Mouse (Mus musculus): Measurements from ENCODE around the gene Actn3.
"Not testable (repeated sequence)": the region's sequence is repeated elsewhere in the genome, so short reads cannot be mapped to it uniquely, and the experiment has no call there.

The Actn3 gene

GRCm38 (mm10) chr19:4877785-4878184, at the start of gene Actn3:
Actn3 (minus strand) TSS chr19:4877909.
- no peak for DNase-seq (ENCODE audit: low read depth, low spot score)

GRCm38 (mm10) chr19:4925121-4925860, 47.6 kb upstream of the Actn3 start:
- DNase-seq (ENCODE audit: low read depth, low spot score) = no peak

DNA sequence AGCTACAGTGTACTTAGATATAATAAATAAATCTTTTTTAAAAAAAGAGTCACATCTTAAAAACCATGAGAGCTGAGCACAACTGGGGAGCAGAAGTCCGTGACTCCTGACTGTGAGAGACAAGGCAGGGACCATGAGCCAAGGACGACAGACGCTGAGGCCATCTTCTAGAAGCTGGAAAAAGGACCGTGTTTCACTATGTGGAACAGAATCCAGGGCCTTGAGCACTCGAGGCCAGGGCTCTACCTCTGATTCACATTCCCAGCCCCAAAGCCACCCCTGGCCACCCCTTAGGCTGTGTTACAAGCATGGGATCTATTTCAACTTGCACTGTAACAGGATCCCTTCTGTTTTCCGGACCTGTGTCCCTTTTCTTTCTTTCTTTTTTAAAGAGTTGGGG, 41.9 kb upstream of the Actn3 start:
- DNase-seq (ENCODE audit: low read depth, low spot score) = no peak

DNA sequence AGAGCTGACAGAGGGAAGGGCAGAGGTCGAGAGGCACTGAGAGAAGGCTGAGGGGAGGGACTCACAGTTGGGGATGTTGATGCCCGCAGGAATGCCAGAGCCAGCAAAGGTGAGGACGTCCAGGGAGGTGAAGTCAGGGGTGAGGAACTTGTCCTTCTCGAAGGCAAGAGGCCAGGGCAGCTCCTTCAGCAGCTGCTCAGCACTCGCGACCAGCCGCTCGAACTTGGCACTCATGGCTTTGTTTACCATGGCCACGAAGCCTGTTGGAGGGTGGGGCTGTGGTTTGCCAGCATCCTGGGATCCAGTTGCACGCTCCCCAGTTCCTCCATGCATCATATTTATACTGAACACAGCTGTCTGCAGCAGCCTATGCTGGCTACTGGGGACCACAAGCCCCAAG, 39.1 kb upstream of the Actn3 start:
- no peak for DNase-seq (ENCODE audit: low read depth, low spot score)

DNA sequence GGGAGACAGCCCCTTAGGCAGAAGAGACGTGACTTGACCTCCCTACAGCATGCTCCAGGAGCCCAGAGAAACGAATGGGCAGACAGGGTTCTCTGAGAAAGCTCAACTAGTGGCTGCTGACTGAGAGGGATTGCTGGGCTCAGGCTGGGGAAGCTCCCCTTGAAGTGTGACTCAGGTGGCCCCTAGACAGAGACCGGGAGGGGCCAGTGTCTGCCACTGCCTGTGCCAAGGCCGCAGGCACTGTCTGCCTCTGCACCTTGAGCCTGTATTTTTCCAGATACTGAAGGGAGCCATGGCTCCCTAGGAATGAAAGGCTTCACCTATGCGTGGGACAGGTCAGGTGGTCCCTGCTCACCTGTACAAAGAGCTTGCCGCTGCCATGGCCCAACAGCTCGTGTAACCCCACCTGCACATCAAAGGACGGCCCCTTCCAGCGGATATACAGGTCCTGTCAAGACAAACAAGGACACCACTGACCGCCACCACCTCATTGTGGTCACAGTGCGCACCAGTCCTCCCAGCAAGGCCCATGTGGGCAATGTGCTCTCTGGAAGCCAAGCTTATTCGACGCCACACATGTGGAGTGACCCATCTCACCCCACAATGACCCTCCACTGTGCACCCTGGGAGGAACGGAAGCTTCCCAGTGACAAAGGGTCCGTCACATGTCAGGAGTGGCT, 38.4 kb upstream of the Actn3 start:
- DNase-seq (ENCODE audit: low read depth, low spot score) = no peak

DNA sequence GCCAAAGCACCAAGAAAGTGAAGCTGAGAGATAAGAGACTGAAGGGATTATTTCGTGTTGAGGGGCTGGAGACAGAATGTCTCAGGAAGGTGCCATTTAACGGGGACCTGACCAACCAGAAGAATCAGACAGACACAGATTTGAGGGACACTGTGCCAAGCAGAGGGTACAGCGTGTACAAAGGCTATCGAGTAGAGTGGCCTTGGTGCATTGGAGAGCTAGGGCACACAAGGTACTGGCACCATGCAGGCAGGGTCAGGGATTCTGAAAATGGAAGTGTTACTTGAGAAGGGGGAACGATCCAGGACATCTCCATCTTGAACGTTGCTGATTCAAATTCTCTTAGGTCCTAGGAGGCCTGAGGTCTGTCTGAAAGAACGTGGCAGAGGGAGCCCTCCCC, 31.7 kb upstream of the Actn3 start:
- DNase-seq (ENCODE audit: low read depth, low spot score) = no peak

DNA sequence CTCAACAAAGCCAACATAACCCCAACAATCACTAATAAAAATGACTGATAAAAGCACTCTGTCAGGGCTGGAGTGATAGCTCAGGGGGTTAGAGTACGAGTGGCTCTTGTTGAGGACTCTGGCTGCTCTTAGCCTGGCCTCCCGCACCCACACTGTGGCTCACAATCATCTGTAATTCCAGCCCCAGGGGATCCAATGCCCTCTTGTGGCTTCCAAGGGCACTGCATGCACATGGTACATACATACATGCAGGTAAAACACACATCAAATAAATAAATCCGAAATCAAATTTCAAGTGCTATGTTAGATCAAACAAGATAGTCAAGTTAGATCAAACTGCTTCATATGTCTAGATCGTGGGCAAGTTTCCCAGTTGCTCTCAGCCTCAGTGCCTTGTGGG, 30.4 kb upstream of the Actn3 start:
- peak; percentile 62 for DNase-seq (ENCODE audit: low read depth, low spot score)

DNA sequence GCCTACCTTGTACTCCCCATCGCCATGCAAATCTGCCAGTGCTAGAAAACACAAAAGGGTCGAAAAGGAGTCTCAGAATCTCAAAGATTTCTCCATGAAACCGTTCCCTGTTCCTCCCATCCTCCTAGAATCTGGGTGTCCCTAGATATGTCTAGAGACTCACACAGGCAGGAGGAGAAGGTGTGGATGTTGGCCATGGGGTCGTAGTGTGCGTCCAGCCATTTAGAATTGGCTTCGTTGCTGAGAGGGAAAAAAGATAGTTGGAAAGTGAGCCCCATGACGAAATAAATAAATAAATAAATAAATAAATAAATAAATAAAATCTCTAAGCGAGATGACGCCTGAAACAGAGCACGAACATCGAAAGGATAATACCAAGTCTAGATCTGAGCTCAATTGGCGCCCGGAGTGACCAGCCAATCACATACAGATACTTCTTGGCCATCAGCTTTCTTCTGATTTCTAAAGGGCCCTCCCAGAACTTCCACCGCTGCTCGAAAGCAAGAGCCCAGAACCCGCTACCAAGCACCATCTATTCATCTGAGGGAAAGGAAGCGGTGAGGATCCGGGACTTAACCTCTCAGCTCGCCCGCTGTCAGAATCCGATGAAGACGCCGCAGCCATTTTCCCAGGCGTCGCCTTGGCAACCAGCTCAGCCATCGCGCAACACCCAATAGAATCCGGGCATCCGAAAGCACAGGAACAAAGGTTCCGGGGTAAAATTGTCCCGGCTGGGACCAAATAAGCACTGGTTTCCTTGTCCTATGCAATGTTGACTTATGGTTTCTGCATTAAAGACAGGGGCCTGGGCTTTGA, 28.5 kb upstream of the Actn3 start, which contains the start of gene Bbs1:
Bbs1 (minus strand) TSS at position 650 of the 816 bp plus-strand sequence.
- DNase-seq (ENCODE audit: low read depth, low spot score) = peak; percentile 84

DNA sequence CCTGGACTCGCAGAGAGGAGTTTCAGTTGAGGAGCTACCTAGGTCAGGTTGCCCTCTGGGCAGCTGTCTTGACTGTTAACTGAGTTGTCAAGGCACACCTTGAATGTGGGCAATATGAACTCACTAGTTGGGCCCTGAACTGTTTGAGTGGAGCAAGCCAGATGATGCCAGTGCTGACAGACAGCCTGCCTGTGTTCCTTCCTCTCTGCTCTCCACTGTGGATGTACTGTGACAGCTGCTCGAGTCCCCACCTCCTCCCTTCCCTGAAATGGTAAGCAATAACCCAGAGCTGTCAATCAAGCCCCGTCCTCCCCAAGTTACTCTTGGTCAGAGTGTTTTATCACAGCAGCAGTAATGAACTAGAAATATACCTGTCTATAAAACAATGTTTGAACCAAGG, 22.2 kb upstream of the Actn3 start:
- DNase-seq (ENCODE audit: low read depth, low spot score) = no peak

- no peak for DNase-seq (ENCODE audit: low read depth, low spot score)
Measured at GRCm38 (mm10) chr19:4898972-4899371, 21.3 kb upstream of the Actn3 start.

DNA sequence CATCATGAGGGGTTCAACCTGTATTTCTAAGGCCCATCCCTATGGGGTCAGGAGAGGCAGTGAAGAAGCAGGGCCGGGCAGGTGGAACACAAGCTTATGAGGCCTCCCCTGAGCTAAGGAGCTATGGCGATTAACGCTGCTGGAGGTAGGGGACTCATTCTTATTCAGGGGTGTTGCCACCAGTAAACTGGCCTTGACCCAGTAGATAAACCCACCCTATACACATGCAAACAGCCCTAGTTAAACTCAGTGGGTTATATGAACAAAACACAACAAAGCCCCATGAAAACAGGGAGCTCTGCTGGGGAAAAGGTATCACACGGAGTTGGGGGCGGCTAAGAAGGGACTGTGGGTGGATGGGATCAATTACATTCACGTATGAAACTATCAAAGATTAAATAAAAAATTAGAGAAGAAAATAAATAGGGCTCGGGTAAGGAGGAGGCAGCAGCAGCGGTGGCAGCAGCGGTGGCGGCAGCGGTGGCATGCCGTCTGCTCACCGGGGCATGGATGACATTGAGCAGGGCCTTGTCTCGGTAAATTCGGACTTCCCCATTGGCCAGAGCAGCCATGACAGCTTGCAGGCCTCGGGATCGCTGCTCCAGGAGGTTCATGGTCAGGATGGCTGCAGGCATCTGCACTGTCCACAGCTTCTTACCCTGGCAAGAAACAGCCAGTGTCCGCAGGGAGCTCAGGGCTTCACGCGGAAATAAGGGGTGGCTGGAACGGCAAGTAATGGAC, 19.2 kb upstream of the Actn3 start:
- no peak for DNase-seq (ENCODE audit: low read depth, low spot score)

- DNase-seq (ENCODE audit: low read depth, low spot score) = no peak
Measured at GRCm38 (mm10) chr19:4891798-4892197, 14.1 kb upstream of the Actn3 start.

- no peak for DNase-seq (ENCODE audit: low read depth, low spot score)
Measured at GRCm38 (mm10) chr19:4889791-4890190, 12.1 kb upstream of the Actn3 start.

- DNase-seq (ENCODE audit: low read depth, low spot score) = no peak
Measured at GRCm38 (mm10) chr19:4883961-4884360, 6.3 kb upstream of the Actn3 start.

DNA sequence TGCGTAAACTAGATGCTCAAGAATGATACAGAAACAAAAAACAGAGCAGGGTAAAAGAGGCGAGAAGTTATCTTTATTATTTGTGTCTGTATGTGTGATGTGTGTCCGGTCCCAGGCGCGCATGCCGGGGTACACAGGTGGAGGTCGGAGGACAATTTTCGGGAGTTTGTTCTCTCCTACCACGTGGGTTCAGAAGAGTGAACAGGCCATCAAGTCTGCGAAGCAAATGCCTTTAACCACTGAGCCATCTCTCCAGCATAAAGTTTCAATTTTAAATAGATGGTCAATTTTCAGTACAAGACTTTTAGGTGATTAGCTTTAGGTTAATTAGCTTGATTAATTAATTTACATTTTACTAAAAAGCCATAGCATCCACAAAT, 1.6 kb upstream of the Actn3 start:
- DNase-seq (ENCODE audit: low read depth, low spot score) = peak; percentile 13

GRCm38 (mm10) chr19:4878405-4879323, 955 bp upstream of the Actn3 start, which contains the start of gene Zdhhc24:
Zdhhc24 (plus strand) TSS chr19:4878668.
- DNase-seq (ENCODE audit: low read depth, low spot score) = peak; percentile 98

GRCm38 (mm10) chr19:4876755-4877154, 954 bp downstream of the Actn3 start:
- DNase-seq (ENCODE audit: low read depth, low spot score) = no peak

- no peak for DNase-seq (ENCODE audit: low read depth, low spot score)
Measured at GRCm38 (mm10) chr19:4876241-4876640, 1.5 kb downstream of the Actn3 start.

DNA sequence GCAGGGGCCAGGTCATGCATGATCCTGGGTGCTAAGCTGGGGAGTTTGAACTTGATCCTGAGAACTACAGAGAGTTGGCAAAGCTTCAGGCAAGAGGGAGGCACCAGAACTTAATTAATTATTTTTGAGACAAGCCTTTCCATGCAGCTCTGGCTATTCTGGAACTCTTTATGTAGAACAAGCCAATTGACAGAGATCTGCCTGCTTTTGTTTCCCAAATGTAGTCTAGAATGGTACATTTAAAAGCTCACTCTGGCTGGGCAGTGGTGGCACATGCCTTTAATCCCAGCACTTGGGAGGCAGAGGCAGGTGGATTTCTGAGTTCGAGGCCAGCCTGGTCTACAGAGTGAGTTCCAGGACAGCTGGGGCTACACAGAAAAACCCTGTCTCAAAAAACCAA, 3.1 kb downstream of the Actn3 start:
- not testable (repeated sequence) for DNase-seq (ENCODE audit: low read depth, low spot score)

DNA sequence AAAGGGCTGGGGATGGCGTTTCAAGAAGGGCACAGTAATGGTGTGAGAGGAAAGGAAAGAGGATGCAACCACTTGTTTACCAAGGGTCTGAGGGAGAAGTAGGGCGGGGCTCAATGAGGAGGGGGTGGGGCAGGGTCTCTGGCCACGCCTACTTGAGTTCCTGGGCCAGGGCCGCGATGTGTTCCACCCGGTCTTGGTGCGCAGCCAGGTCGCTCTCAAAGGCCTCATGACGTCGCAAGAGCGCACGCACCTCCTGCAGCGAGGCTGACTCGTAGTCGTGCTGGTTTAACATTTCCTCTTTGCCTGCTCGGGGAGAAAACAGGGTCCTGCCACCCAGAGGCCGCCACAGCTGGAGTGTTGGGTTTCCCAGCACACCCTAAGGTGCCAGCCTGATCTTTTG, 12.6 kb downstream of the Actn3 start:
- no peak for DNase-seq (ENCODE audit: low read depth, low spot score)

DNA sequence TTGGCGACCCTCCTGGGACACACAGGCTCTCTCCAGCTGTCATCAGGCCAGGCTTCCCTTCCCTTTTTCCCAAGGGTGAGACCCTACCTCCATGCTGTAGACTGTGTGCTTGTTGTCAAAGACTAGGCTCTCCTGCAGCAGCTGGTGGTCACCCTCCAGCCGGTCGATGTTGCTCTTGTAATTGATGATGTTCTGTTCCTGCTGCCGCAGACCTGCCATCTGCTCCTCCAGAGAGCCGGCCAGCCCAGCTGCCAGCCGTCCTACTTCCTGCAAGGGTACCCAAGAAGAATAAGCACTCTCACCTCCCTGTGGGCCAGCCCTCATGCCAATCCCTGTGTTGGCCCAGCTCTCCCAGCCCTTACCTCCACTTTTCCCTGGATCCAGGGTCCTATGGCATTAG, 14.7 kb downstream of the Actn3 start:
- no peak for DNase-seq (ENCODE audit: low read depth, low spot score)

Measured in 3T3-L1 (cell line).